Mouse (Mus musculus): ENCODE results near the gene Ints4.
"Not testable (repeated sequence)": the region's sequence is repeated elsewhere in the genome, so short reads cannot be mapped to it uniquely, and the experiment has no call there.

Ints4 gene

DNA sequence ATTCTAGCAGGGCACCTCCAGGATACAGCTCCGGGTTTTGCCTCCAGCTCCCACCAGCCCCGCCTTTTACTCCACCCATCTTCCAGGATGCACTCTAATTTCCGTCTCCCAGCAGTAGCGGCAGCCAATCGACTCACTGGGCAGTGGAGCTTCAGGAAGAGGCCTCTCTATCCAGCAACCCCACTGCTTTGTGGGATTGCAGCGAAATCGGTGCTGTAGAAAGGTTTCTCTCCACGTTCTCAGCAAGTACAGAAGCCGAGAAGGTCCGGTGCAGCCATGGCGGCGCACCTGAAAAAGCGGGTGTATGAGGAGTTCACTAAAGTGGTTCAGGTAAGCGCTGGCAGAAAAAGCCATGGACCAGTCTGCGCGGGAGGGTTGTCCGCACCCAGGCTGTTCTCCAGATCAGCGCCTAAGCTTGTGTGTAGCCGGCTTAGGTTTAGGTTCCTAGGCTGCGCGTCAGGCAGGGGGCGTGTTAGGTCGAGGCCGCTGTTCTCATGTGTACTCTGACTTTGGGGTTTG, at the start of gene Ints4:
Ints4 (plus strand) TSS at position 136 of the 519 bp plus-strand sequence.
- DNase-seq (ENCODE audit: low spot score) = peak; percentile 70

DNA sequence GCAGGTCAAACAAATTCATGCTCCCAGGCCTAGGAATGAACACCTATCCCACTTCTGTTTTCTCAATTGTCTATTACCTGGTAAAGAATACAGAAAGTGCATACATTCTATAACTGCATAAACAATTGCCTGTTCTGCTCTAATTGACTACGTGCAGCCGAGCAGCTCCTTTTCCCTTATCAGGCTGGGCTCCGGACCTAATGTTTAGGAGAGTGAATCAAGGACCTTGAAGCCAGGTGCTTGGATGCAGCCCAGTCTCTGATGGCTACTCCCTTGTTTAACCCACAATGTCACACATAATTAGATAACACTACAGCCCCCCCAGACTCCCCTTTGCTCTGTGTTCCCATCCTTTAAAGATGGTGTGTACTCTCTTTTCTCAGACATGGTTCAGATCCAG, 47.2 kb upstream of the Ints4 start:
- not testable (repeated sequence) for DNase-seq (ENCODE audit: low spot score)

DNA sequence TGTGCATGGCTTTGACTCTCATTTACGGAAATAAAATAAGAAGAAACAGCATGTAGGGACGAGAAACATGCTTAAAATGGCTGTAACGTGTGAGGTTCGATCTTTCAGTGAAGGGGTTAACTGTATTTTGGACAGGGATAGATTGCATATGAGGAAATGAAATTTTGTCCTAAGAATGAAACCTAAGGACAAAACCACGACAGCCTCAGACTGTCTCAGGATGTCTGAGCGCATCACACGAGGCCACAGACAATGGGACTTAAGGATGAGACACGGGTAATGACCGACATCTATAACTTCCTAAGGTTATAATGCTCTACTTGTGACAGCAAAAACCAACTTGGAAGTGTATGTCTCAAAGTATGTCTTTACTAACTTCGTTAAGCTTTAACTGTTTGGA, 46.2 kb upstream of the Ints4 start:
- DNase-seq (ENCODE audit: low spot score) = no peak

DNA sequence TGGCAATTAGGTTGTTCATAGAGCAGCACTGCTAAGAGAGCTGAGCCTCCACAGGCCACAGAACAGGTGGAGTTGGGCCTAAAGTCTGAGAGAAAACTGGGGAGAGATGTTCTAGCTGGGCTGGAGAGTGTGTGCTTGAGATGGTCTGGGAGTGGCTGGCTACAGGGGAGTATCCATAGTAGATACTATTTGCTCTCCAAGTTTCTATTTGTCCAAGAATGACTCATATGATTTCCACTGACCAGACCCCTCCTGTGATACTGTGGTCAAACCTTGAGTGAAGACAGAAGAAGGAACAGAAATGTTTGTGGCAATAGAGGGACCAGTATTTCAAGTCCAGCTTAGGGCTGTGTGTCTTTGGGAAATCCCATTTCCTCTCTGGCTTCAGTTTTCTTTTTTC, 41.8 kb upstream of the Ints4 start:
- DNase-seq (ENCODE audit: low spot score) = no peak

DNA sequence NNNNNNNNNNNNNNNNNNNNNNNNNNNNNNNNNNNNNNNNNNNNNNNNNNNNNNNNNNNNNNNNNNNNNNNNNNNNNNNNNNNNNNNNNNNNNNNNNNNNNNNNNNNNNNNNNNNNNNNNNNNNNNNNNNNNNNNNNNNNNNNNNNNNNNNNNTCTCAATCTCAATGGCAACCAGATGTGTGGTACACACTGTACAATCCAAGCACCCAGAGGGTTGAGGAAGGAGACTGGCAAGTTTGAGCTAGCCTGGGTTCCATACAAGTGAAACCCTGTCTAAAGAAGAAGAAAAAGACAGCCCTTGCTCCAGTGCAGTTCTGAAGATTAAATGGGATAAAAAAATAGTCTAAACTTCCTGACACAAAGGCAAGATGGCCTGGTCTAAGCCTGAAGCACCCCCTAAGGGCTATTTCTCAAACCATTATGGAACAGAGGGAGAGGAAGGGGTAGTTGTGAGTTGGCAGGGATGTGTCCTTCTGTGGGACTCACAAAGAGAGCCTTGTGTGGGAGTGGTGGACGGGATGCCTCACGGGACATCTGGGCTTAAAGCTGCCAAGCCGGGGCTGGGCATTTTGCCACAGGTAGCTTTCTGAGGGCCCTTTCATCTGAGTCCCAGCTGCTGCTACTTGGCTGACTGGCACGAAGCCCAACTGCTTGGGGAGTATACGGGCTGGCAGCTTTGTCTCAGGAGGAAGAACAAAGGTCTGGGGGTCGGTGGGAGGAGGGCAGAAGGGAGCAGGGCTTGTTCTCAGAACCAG, 34.4 kb upstream of the Ints4 start:
- peak; percentile 78 for DNase-seq (ENCODE audit: low spot score)

DNA sequence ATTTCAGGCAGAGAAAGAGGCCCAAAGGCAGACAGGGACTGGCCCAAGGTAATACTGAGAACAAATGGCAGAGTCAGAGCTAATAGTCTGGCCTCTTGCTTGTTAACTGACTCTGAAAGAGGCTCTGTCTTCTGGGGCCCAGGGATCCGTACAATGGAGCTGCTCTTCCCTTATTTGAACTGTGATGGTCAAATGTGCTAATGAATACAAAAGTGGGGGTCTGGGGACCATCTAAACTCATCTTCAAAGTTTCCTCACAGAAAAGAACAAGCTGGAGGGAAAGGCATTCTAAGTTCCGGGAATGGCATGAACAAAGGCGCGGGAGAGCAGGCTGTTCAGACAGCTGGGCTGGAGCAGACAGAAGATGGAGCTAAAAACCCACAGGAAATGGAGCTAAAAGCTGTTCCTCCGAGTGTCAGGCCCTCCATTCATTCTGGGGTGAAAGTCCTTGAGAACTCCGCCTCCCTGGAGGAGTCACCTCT, 33.7 kb upstream of the Ints4 start:
- DNase-seq (ENCODE audit: low spot score) = peak; percentile 45

DNA sequence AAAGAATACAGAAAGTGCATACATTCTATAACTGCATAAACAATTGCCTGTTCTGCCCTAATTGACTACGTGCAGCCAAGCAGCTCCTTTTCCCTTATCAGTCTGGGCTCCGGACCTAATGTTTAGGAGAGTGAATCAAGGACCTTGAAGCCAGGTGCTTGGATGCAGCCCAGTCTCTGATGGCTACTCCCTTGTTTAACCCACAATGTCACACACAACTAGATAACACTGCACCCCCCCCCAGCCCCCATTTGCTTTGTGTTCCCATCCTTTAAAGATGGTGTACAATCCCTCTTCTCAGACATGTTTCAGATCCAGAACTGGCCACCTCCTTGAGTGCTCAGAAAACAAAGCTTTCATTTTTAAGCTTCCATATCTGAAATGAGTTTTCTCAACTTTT, 29.7 kb upstream of the Ints4 start, which contains the start of gene Kctd14:
Kctd14 (plus strand) TSS at position 301 of the 400 bp plus-strand sequence.
- DNase-seq (ENCODE audit: low spot score) = not testable (repeated sequence)

DNA sequence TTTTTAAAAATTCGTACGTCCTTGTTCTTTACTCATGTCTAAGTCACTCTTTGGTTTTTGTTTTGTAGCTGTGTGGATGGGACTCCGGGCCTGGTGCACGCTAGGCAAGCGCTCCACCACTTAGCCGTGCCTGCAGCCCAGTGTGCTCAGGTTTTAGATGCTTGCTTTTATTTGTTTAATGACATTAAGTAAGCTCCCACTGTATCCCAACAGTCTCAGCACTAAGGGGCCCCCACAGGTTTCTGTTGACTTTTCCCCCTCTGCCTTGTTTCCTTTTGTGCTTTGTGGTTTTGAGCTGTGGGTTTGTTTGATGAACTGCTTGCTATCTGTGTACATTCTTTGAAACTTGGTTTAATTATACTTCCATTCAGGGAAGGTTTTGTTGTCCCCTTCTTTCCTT, 28.6 kb upstream of the Ints4 start:
- no peak for DNase-seq (ENCODE audit: low spot score)

DNA sequence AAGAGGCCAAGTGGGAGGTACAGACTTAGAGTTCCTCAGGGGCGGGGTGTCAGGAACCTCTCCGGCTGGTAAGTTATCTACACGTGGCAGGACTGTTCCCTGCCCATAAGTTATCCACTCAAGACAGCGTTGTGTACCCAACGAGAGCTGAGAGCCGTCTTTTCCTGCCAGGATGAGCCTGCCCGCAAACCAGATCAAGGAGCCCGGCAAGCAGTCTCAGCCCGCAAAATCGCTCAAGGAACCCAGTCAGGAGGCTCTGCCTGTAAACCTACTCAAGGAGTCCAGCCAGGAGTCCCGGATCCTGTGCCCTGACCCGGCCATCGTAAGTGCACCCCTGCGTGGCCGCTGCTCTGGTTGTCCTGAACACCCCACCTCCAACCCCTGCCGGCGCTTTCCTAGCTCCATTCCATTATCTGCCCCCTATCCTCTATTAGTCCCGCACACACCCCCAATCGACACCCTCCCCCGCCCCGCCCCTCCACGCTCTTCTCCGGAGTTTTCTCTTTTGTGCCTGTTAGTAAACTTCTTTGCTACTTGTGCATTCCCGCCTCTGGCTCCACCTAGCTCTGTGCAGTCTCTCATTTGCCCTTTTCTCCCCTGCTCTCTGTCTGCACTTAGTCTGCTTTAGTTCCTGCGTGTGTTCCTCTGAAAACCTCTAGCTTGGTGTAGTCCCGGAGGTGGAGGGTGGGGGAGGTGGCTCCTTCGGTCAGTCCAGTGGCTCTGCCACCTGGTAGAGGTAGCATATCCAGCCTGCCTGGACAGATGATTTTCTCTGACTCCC, 27.4 kb upstream of the Ints4 start:
- DNase-seq (ENCODE audit: low spot score) = no peak

DNA sequence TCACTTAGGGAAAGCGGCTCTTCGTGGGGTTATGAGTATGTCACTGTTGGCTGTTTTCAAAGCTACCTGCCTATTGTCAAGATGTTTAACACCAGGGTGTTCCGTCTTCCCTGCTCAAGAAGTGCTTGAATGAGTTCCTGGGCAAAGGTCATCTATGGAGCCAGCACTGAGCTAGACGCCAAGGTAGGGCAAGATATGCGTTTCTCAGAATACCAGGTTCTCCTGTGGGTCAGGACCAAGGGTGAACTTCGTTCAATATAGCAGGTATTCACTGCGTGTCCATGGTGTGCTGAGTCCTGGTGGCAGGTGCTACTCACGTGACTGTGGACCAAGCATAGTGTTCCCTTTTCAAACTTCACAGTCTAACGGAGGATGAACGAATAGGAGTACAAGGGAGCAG, 26.0 kb upstream of the Ints4 start:
- DNase-seq (ENCODE audit: low spot score) = no peak

DNA sequence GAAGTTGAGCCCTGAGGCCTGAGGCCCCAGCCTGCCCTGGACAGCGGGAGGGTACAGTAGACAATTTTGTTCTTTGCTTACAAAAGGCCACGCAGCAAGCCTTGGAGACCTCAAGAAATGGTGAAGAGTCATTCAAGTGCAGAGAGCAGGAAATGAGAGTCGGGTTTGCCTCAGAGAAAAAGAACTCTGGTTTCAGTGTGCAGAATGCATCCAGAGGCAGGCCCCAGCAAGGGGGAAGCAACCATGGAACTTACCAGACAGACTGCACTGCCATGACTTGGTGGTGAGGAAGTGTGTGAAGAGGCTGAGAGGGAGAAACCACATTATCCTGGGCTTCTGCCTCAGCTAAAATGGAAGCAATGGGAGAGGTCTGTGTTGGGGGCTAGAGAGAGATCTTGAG, 25.2 kb upstream of the Ints4 start:
- DNase-seq (ENCODE audit: low spot score) = no peak

DNA sequence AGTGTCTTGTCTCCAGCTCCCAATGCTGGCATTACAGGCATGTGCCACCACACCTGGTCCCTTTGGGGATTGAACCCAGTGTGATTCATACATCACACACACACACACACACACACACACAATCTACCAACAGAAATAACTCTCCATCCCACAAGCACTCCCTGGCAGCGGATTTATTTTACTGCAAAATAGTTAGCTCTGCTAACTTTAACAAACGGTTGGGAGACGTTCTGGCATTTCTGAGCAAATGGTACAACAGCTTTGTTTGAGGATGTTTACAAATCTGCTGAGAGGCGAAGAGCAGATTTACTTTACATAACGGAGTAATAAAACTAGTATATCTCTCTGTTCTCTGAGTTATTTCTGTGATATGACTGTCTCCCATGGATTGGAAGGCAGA, 7.8 kb upstream of the Ints4 start:
- peak; percentile 69 for DNase-seq (ENCODE audit: low spot score)

DNA sequence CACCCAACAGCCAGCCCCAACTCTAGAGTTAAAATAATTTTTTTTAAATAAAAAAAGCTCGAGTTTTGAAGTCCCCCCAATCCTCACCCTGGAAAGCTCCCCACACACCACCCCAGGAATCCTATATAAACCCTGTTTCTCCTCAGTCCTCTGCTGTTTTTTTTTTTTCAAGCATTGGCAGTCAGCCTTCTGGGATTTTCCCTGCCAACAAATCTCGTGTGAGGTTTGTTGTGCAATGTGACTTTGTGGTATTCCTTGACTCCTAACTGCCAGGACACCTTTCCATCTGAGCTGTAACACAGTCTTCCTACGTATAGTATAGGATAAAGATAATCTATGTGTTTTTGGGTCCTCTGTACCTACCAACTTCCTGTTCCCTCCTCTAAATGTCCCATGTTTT, 1.4 kb upstream of the Ints4 start:
- DNase-seq (ENCODE audit: low spot score) = no peak

DNA sequence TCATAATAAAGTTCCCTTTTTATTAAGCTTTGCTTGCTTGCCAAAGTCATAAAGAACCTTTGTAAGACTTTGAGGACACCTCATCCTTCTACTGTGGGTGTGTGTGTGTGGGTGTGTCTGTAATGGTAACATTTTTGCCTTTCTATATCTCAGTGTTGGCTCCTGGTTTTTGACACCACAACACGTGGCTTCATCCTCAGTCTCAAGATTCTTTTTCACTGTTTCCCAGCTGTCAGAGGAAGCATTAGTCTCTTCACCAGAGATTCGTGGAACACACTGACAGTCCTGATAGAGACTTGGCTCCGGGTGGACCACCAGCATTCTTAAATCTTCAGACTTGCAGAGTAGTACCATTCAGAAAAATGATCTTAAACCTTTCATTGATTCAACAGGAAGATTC, 466 bp upstream of the Ints4 start:
- DNase-seq (ENCODE audit: low spot score) = no peak

DNA sequence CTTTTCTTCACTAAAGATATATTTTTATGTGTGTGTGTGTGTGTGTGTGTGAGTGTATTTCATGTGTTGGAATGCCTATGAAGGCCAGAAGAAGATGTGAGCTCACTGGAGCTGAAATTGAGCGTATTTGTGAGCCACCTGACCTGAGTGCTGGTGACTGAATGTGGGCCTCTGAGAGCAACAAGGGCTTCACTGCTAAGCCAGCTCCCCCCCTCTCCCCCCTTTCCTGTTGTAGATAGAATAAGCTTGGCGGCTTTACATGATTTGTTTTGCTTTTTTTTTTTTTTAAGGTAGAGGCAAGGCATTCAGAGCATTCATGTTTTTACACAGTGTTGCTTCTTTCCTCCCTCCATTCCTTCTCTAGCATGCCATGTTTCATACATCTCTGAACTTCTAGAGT, 2.6 kb downstream of the Ints4 start:
- no peak for DNase-seq (ENCODE audit: low spot score)

DNA sequence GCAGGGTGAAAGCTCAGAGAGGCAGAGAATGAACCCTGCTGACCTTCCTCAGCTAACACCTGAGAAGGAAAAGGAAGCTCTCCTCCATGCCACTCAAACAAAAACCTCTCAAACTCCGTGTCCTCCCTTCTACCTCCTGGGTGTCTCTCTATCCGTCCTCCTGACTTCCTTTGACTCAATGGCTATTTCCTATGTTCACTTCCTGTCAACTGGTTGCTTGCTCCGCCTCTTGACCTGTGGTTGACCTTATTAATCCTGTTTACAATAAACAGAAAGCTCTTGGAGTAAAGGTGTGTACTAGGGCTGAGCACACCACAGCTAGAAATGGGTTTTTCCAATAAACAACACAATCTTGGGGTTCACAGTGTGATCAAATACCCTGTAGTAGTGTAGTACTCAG, 10.4 kb downstream of the Ints4 start:
- DNase-seq (ENCODE audit: low spot score) = no peak

DNA sequence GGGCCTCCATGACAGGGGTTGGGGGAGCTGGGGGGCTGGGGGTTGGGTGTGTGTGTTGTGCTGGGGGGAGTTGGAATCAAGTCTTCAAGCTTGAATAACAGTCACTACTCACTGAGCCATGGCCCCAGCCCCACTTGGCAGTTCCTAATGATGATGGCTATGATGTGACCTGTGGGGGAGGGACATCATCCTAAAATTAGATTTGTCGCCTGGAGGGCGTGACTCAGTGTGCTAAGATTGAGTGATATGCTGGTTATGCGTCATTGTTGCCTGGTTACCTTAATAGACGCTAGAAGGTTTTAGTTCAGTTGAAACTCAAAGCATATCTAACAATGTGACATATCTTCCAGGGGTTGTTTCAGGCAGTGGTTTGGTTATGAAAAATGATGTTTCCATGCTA, 11.7 kb downstream of the Ints4 start:
- no peak for DNase-seq (ENCODE audit: low spot score)

DNA sequence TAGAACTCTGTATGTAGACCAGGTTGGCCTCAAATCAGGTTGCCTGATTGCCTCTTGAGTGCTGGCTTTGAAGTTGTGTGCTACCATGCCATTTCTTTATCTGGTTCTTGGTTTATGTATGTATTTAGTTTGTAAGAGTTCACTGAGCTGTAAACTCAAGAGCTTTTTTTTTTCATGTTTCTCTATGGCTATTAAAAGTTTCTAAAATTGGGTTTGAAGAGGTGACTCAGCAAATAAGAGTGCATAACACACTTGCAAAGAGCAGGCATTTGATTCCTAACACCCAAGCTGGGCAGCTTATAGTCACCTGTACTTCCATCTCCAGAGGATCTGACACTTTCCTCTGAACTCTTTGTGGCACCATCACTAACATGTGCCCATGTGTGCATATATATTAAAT, 14.3 kb downstream of the Ints4 start:
- DNase-seq (ENCODE audit: low spot score) = no peak

DNA sequence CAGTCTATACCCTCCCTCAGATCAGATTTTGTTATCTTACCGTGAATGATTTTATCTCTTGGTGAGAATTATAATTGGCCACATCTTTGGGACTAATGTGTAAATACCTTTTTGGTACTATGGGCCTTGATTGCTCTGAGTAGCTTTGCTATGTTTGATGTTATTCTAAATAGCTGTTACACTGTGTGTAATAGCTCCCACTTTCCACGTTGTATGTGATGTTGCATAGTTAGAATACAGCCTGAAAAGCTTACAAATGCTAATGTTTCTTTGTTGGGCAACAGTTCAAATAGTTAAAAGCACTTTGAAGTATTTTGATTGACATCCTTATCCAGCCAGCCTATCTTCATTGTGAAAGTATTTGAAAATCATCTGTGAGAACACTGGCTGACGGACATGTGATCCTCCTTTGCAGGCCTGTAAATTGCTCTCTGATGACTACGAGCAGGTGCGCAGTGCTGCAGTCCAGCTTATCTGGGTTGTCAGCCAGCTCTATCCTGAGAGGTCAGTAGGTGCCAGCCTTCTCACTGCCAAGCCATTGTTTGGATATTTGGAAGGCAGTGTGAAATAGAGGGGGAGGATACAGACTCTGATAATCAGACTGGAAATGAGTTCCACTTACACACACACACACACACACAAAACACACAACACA, 19.9 kb downstream of the Ints4 start:
- DNase-seq (ENCODE audit: low spot score) = no peak

DNA sequence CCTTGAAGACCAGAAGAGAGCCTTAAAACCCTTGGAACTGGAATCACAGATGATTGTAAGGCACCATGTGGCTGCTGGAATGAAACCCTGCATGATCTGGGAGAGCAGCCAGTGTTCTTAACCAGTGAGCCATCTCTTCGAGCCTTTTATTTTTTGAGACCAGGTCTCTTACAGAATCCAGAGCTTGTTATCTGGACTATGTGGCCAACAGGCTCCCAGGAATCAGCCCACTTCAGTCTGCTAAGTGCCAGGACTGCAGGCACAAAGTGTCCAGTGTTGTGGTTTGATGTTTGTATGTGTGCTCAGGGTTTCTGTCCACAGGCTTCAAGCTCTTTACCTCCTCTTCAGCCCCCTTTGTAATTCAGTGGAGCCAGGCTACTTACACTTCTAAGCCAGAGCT, 34.0 kb downstream of the Ints4 start:
- no peak for DNase-seq (ENCODE audit: low spot score)

DNA sequence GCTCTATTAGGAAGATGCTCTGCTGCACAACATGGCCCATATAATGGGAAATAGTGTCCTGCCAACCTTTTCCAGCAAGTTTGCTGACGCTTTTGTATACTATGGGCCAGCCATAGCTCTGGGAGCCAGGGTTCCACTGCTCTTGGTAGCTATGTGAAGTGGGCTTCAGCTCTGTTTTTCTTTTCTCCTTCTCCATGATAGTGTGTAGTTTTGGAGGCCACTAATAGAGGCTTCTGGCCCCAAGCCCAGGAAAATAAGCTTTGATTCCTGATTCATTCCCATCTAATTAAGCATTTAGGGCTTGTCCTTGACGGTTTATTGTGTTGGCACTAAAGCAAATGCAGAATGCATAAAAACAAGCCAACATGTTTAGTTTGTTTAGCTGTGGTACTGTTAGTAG, 39.2 kb downstream of the Ints4 start:
- peak; percentile 20 for DNase-seq (ENCODE audit: low spot score)

DNA sequence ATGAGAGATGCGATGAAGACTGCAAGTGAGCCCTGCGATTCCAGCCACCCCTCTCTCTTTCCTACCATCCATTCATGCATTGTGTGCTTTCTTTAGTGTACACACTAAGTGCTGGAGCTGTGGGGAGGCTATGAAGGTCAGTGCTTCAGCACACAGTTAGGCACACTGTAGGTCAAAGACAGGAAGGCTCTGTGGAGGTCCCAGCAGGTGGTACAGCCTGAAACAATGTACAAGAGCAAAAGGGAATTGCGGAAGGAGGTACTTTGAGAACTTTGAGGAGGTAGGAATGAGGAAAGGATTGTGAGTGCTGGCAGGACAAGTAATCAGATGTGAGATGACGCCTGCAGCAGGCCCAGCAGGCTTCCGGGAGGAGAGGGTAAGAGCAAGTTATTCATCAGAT, 54.8 kb downstream of the Ints4 start:
- DNase-seq (ENCODE audit: low spot score) = no peak

DNA sequence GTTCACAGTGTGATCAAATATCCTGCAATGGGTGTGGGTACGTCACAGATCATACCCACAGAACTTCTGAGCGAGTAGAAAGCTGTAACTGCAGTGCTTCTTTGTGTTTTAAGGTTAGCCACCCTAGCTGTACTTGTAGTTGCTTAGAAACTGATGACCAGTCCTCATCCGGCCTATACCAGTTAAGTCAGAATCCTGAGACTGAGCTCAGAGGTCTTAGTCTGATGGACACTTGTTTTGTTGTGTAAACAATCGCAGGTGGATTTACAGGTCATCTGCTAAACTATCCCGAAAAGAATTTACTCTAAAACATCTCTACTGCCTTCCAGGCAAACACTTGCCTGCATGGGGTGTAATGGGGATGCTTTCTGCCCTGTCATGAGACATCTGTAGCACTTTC, 55.8 kb downstream of the Ints4 start:
- no peak for DNase-seq (ENCODE audit: low spot score)

Measured in layer of hippocampus, adult 9-10 months (tissue).